ENCODE assay signal across 8 mouse cellular contexts in the genomic region with DNA sequence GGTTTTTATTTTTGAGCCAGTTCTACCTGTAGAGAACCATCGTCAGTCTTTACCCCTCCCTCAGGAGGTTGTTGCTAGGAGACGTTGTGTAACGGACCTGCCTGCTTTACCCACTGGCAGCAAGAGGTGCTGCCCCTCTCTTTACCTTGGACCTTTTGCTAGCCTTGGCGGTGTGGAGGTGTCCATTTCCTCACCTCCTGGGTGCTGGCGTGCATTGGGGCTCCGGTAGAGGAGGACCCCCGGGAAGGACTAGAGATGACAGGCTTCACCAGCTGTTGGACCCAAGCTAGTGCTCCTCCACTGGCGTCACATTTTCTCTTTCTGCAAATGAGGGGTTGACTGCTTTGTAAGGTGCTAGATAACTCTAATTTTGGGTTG. TPM values are rescaled to one million over a fixed set of nuclear protein-coding genes. Genes with fewer than 3 reads are reported as not detected.
A peak's percentile ranks its signal among the peaks of the same experiment; 100 is the strongest.
DNase-seq lines count a peak whose midpoint lies in the region; ATAC-seq and TF ChIP-seq lines count a peak whose summit lies in the region.

No protein-coding gene starts in this region.

- peaks cover 8% of the 10 kb centered on the region for H3K4me1 ChIP-seq in heart, embryonic 15.5 days (replicated peaks)
- H3K4me1 ChIP-seq in ES-E14 (ENCODE audit: control insufficient read depth in 2 of 2, insufficient read depth in 2 of 2, low read length in 2 of 2, poor library complexity in 1 of 2): no peaks in the 10 kb centered on the region
- H3K4me1 ChIP-seq in forebrain, embryonic 10.5 days: peaks cover 23% of the 10 kb centered on the region
- peaks cover 8% of the 10 kb centered on the region for H3K4me1 ChIP-seq in liver, embryonic 11.5 days (replicated peaks; ENCODE audit: control insufficient read depth, insufficient read depth, low read length)
- H3K4me1 ChIP-seq in stomach, embryonic 15.5 days: no peaks in the 10 kb centered on the region

- 0 out of 2 replicates have a peak, but pooled peaks cover 4% of the 10 kb centered on the region for H3K36me3 ChIP-seq in heart, embryonic 15.5 days
- H3K36me3 ChIP-seq in ES-E14 (ENCODE audit: control insufficient read depth, insufficient read depth, low read length, poor library complexity, severe bottlenecking): no peaks in the 10 kb centered on the region
- H3K36me3 ChIP-seq in forebrain, embryonic 10.5 days (replicated peaks): peaks cover 19% of the 10 kb centered on the region
- H3K36me3 ChIP-seq in liver, embryonic 11.5 days (ENCODE audit: control insufficient read depth, insufficient read depth, low read length): no peaks in the 10 kb centered on the region
- H3K36me3 ChIP-seq in stomach, embryonic 15.5 days: no peaks in the 10 kb centered on the region

- H3K27ac ChIP-seq in heart, embryonic 15.5 days: peak overlapping the region; percentile 52; the same call in 1 of the 2 replicates
- no peak overlapping the region; the same call in 1 of the 2 replicates for H3K27ac ChIP-seq in ES-E14 (ENCODE audit: insufficient read depth, low read depth, low read length, poor library complexity, severe bottlenecking)
- peak overlapping the region; percentile 91 for H3K27ac ChIP-seq in forebrain, embryonic 10.5 days
- H3K27ac ChIP-seq in liver, embryonic 11.5 days (ENCODE audit: low read depth, low read length): no peak overlapping the region
- peak overlapping the region; percentile 80 for H3K27ac ChIP-seq in stomach, embryonic 15.5 days

- H3K4me2 ChIP-seq in heart, embryonic 15.5 days: peak overlapping the region; percentile 87
- peak overlapping the region; percentile 94 for H3K4me2 ChIP-seq in liver, embryonic 11.5 days
- peak overlapping the region; percentile 95 for H3K4me2 ChIP-seq in stomach, embryonic 15.5 days

- in situ Hi-C loops in ES-E14 (cut with MboI; ENCODE audit: low sequenced_read_pairs in 2 of 2, unreplicated experiment in 2 of 2): no loop called here

- H3K27me3 ChIP-seq in heart, embryonic 15.5 days: no peaks in the 10 kb centered on the region
- H3K27me3 ChIP-seq in forebrain, embryonic 10.5 days (ENCODE audit: poor library complexity, severe bottlenecking): no peaks in the 10 kb centered on the region
- no peaks in the 10 kb centered on the region for H3K27me3 ChIP-seq in liver, embryonic 11.5 days (replicated peaks; ENCODE audit: control insufficient read depth, insufficient read depth, low read length)
- H3K27me3 ChIP-seq in stomach, embryonic 15.5 days (replicated peaks): no peaks in the 10 kb centered on the region

- H3K9ac ChIP-seq in heart, embryonic 15.5 days: peak overlapping the region; percentile 69
- H3K9ac ChIP-seq in ES-E14 (ENCODE audit: insufficient read depth, low read depth, low read length, poor library complexity, severe bottlenecking): peak overlapping the region; percentile 79
- H3K9ac ChIP-seq in liver, embryonic 11.5 days (ENCODE audit: low read depth, low read length): peak overlapping the region; percentile 83
- peak overlapping the region; percentile 51 for H3K9ac ChIP-seq in stomach, embryonic 15.5 days

- WGBS in heart, embryonic 15.5 days: under 1% methylated on average over 8 of the region's 8 CpGs
- under 1% methylated on average over 8 of the region's 8 CpGs for WGBS in forebrain, embryonic 10.5 days
- 1% methylated on average over 8 of the region's 8 CpGs for WGBS in liver, embryonic 11.5 days
- WGBS in stomach, embryonic 15.5 days: 0% methylated on average over 8 of the region's 8 CpGs

- ATAC-seq in heart, embryonic 15.5 days (replicated peaks; ENCODE audit: insufficient number of reproducible peaks, insufficient read depth, low FRiP score, low read depth): peak; percentile 47
- ATAC-seq in liver, embryonic 11.5 days (replicated peaks; ENCODE audit: low FRiP score): no peak
- no peak; the same call in 1 of the 2 replicates for ATAC-seq in stomach, embryonic 15.5 days (ENCODE audit: insufficient read depth, low FRiP score, low read depth)

- intact Hi-C loops in heart, postnatal 36 days (cut with DNase I): loop anchor here (2.0 to 10.0 kb wide), 3 partner anchors 51 to 415 kb away; a partner anchor contains a TSS

- H3K9me3 ChIP-seq in heart, embryonic 15.5 days (replicated peaks): no peaks in the 10 kb centered on the region
- no peaks in the 10 kb centered on the region for H3K9me3 ChIP-seq in ES-E14 (ENCODE audit: control insufficient read depth, insufficient read depth, low read depth, low read length)
- no peaks in the 10 kb centered on the region for H3K9me3 ChIP-seq in forebrain, embryonic 10.5 days
- no peaks in the 10 kb centered on the region for H3K9me3 ChIP-seq in liver, embryonic 11.5 days (ENCODE audit: control insufficient read depth, low read length)
- no peaks in the 10 kb centered on the region for H3K9me3 ChIP-seq in stomach, embryonic 15.5 days

- DNase-seq in heart, postnatal 36 days: no peak
- no peak for DNase-seq in ES-E14 (ENCODE audit: low read depth, low spot score)
- no peak for DNase-seq in forebrain, embryonic 10.5 days (ENCODE audit: extremely low spot score, low spot score)
- no peak for DNase-seq in liver, embryonic 11.5 days (ENCODE audit: low spot score)
- DNase-seq in Muller cell, postnatal 12 days (ENCODE audit: inconsistent ontology term): no peak
- no peak for DNase-seq in urinary bladder, postnatal 10 days (ENCODE audit: low spot score)

- peak overlapping the region; percentile 80 for H3K4me3 ChIP-seq in heart, embryonic 15.5 days
- peak overlapping the region; percentile 83 to 98 for H3K4me3 ChIP-seq in ES-E14 (ENCODE audit: insufficient read depth in 1 of 2, low read depth in 1 of 2, low read length in 2 of 2, poor library complexity in 1 of 2, severe bottlenecking in 1 of 2)
- peak overlapping the region; percentile 85 for H3K4me3 ChIP-seq in forebrain, embryonic 10.5 days
- peak overlapping the region; percentile 86 for H3K4me3 ChIP-seq in liver, embryonic 11.5 days (ENCODE audit: low read depth, low read length)
- peak overlapping the region; percentile 83 for H3K4me3 ChIP-seq in stomach, embryonic 15.5 days (replicated peaks)

TF ChIP-seq in ES-E14, 5 proteins besides CTCF, POLR2A, EP300 and RAD21:
- TF ChIP-seq MAFK (IDR thresholded peaks at IDR 0.05; ENCODE audit: insufficient read depth, low read depth, low read length) (no peak), ZC3H11A (IDR thresholded peaks at IDR 0.05; ENCODE audit: borderline replicate concordance, low read depth, low read length) (no peak), CHD2 (IDR thresholded peaks at IDR 0.05; ENCODE audit: low read depth, low read length) (no peak), ZNF384 (IDR thresholded peaks at IDR 0.05; ENCODE audit: low read depth, low read length) (no peak), HCFC1 (IDR thresholded peaks at IDR 0.05; ENCODE audit: borderline replicate concordance, insufficient read depth, low read length) (no peak)

RNA-seq across cellular contexts. Expression of a gene that starts 0.4 kb away (rescaled TPM):
- 5.1 and 5.5 TPM in 2 replicates for polyA plus RNA-seq in heart, embryonic 15.5 days (2015; fragmentation: Nextera tagmentation; extraction: Ambion mirVana)
- not detected for total RNA-seq in heart, postnatal 36 days (2021)
- total RNA-seq in ES-E14 (2012; rRNA removed): 1.3 and 1.5 TPM in 2 replicates
- 9.2 and 11.1 TPM in 2 replicates for polyA plus RNA-seq in forebrain, embryonic 10.5 days (2016; fragmentation: Nextera tagmentation; extraction: Ambion mirVana)
- 3.9 and 4.8 TPM in 2 replicates for polyA plus RNA-seq in liver, embryonic 11.5 days (2014; fragmentation: Nextera tagmentation; extraction: Ambion mirVana)
- polyA plus RNA-seq in stomach, embryonic 15.5 days (2015; fragmentation: Nextera tagmentation; extraction: Ambion mirVana): 8.7 and 9.7 TPM in 2 replicates

RNA-seq across cellular contexts. Expression of a gene that starts 0.6 kb away (rescaled TPM):
- polyA plus RNA-seq in heart, embryonic 15.5 days (2015; fragmentation: Nextera tagmentation; extraction: Ambion mirVana): 23.1 and 23.2 TPM in 2 replicates
- total RNA-seq in heart, postnatal 36 days (2021): 10 to 100 TPM; 10.2 to 14.4 TPM
- 0.53 and 0.98 TPM in 2 replicates for total RNA-seq in ES-E14 (2012; rRNA removed)
- polyA plus RNA-seq in forebrain, embryonic 10.5 days (2016; fragmentation: Nextera tagmentation; extraction: Ambion mirVana): 15.6 and 15.7 TPM in 2 replicates
- 20.6 and 23.1 TPM in 2 replicates for polyA plus RNA-seq in liver, embryonic 11.5 days (2014; fragmentation: Nextera tagmentation; extraction: Ambion mirVana)
- polyA plus RNA-seq in stomach, embryonic 15.5 days (2015; fragmentation: Nextera tagmentation; extraction: Ambion mirVana): 25.7 and 29.5 TPM in 2 replicates

RNA-seq across cellular contexts. Expression of a gene that starts 0.7 kb away (rescaled TPM):
- polyA plus RNA-seq in heart, embryonic 15.5 days (2015; fragmentation: Nextera tagmentation; extraction: Ambion mirVana): 83.1 and 109 TPM in 2 replicates
- total RNA-seq in heart, postnatal 36 days (2021): 10 to 100 TPM; 19.5 to 20.4 TPM
- total RNA-seq in ES-E14 (2012; rRNA removed): 42.3 and 59.9 TPM in 2 replicates
- 193 and 207 TPM in 2 replicates for polyA plus RNA-seq in forebrain, embryonic 10.5 days (2016; fragmentation: Nextera tagmentation; extraction: Ambion mirVana)
- 211 and 219 TPM in 2 replicates for polyA plus RNA-seq in liver, embryonic 11.5 days (2014; fragmentation: Nextera tagmentation; extraction: Ambion mirVana)
- polyA plus RNA-seq in stomach, embryonic 15.5 days (2015; fragmentation: Nextera tagmentation; extraction: Ambion mirVana): 153 and 172 TPM in 2 replicates

RNA-seq across cellular contexts. Expression of a gene that starts 50.6 kb away (rescaled TPM):
- 15.6 and 17.0 TPM in 2 replicates for polyA plus RNA-seq in heart, embryonic 15.5 days (2015; fragmentation: Nextera tagmentation; extraction: Ambion mirVana)
- total RNA-seq in heart, postnatal 36 days (2021): 10 to 100 TPM; 18.8 to 21.9 TPM
- 6.3 and 9.5 TPM in 2 replicates for total RNA-seq in ES-E14 (2012; rRNA removed)
- polyA plus RNA-seq in forebrain, embryonic 10.5 days (2016; fragmentation: Nextera tagmentation; extraction: Ambion mirVana): 27.6 and 28.6 TPM in 2 replicates
- polyA plus RNA-seq in liver, embryonic 11.5 days (2014; fragmentation: Nextera tagmentation; extraction: Ambion mirVana): 28.9 and 35.1 TPM in 2 replicates
- polyA plus RNA-seq in stomach, embryonic 15.5 days (2015; fragmentation: Nextera tagmentation; extraction: Ambion mirVana): 22.9 and 23.3 TPM in 2 replicates

Comparison
In these comparisons a context has a peak if more than half of its experiments do, and no peak if none do; other contexts are left out.
1. H3K27ac ChIP-seq: peak in heart, embryonic 15.5 days (single experiment), forebrain, embryonic 10.5 days (single experiment) and stomach, embryonic 15.5 days (single experiment); none in ES-E14 (single experiment) and liver, embryonic 11.5 days (single experiment).
2. Peak in every context shown above with its lines, with median percentiles within 50 percentile points of each other: H3K4me2 ChIP-seq, H3K4me3 ChIP-seq and H3K9ac ChIP-seq.